Mouse (Mus musculus) embryonic stem cell, embryonic (primary cell): ENCODE data around the gene Agpat2.

Experiments used
- CTCF ChIA-PET, 4 experiments: fragments of 300-600 bp in 2 of 4; fragments of 350-600 bp in 2 of 4; sonication (Branson Sonifier 250); formaldehyde crosslinking; loops; one replicate each; lab custom pipeline; 2022; ENCODE audit warnings: inconsistent platforms in 2 of 4; lab: Charles Lee
- POLR2A ChIA-PET, 4 experiments: fragments of 300-600 bp in 2 of 4; fragments of 350-600 bp in 2 of 4; sonication (Branson Sonifier 250); formaldehyde crosslinking; loops; one replicate each; lab custom pipeline; 2022; ENCODE audit warnings: antibody characterized with exemption in 4 of 4, inconsistent platforms in 1 of 4; lab: Charles Lee

Agpat2 gene

GRCm38 (mm10) chr2:26594934-26595724 lies 9.1 kb downstream of the Agpat2 start:
- ChIA-PET POLR2A (interaction anchor here (0.6 to 39.5 kb wide), 43 partner anchors 8 to 455 kb away, joined by 3 to 1354 read pairs (median 5); partner anchors contain the start of genes Agpat2 (in 4 of the 4), Fam69b (in 2 of the 4), Sec16a (in 2 of the 4) and Surf1 (in 1 of the 4)), CTCF (interaction anchor here (0.7 to 2.4 kb wide), 18 partner anchors 9 to 444 kb away, joined by 3 to 29 read pairs (median 8); partner anchors contain the start of genes Agpat2 (in 4 of the 4), Fam69b (in 1 of the 4) and Inpp5e (in 1 of the 4))

- CTCF ChIA-PET, result interaction anchor here (0.5 to 2.4 kb wide), 40 partner anchors 7 to 444 kb away, joined by 3 to 29 read pairs (median 4); partner anchors contain the start of genes Agpat2 (in 4 of the 4), Dnlz (in 2 of the 4), Egfl7 (in 1 of the 4) and Fam69b (in 1 of the 4)
- POLR2A ChIA-PET, result interaction anchor here (0.6 to 39.5 kb wide), 51 partner anchors 9 to 454 kb away, joined by 3 to 1354 read pairs (median 4); partner anchors contain the start of genes Agpat2 (in 4 of the 4), Fam69b (in 2 of the 4), Sec16a (in 2 of the 4) and Surf1 (in 1 of the 4)
Measured at GRCm38 (mm10) chr2:26594461-26594933, 9.7 kb downstream of the Agpat2 start.

DNA sequence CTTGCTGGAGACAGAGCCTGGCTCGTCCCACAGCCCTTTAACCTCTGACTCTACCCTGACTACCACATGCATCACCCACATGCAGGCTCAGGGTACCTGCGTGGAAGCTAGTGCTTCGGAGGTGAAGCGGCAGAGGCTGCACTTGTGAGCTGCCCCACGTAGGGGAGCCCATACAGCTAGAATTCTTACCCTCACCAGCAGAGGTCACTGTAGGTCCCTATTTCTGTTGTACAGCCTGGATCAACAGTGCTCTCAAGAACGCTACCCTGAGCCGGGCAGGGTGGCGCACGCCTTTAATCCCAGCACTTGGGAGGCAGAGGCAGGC lies 10.2 kb downstream of the Agpat2 start:
- CTCF ChIA-PET, result interaction anchor here (0.5 to 2.4 kb wide), 41 partner anchors 8 to 445 kb away, joined by 3 to 29 read pairs (median 4); partner anchors contain the start of genes Agpat2 (in 4 of the 4), Dnlz (in 2 of the 4), Egfl7 (in 1 of the 4) and Fam69b (in 1 of the 4)
- POLR2A ChIA-PET, result interaction anchor here (0.6 to 39.5 kb wide), 51 partner anchors 9 to 503 kb away, joined by 3 to 1354 read pairs (median 5); partner anchors contain the start of genes Agpat2 (in 4 of the 4), Fam69b (in 2 of the 4), Sec16a (in 2 of the 4) and Surf6 (in 2 of the 4)

DNA sequence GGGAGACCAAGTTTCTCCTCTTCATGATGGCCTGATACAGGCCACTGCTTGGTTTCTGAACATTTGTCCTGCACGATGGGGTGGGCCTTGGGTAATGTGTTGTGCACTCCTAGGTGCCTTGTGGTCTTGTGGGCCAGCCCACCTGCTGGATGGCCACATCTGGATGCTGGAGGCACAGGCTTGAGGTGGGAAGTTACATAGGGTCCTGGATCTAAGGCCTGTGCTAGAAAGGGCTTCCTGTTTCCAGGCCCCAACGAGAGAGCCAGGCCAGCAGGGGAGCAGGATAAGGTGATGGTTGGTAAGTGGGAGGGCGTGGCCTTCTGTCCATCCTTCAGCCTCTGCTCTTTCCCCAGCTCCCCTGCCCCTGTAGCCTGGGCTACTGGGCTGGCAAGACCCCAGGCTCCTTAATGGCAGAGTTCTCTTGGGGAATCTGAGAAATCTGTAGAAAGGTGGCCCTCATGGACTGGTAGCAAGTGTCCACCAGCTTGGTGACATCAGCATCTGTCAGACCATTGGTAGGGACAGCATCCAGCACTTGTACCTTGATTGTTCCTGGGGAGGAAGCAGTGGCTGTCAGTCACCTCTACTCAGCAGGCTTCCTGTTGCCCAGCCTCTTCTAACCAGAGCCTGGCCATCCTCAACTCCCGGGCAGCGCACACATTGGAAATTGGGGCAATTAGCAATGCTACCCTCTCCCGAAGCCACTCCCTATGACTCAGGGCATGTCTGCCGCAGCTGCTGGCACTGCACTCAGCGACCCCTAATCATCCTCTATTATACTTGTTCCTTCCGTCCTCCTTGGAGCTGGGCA lies 10.8 kb downstream of the Agpat2 start:
- POLR2A ChIA-PET, result interaction anchor here (0.6 to 39.5 kb wide), 48 partner anchors 9 to 502 kb away, joined by 3 to 1354 read pairs (median 5); partner anchors contain the start of genes Agpat2 (in 4 of the 4), Fam69b (in 2 of the 4), Sec16a (in 2 of the 4) and Surf6 (in 2 of the 4)
- CTCF ChIA-PET, result interaction anchor here (0.6 to 2.4 kb wide), 37 partner anchors 8 to 445 kb away, joined by 3 to 29 read pairs (median 4); partner anchors contain the start of genes Agpat2 (in 4 of the 4), Dnlz (in 1 of the 4), Egfl7 (in 1 of the 4) and Fam69b (in 1 of the 4)

GRCm38 (mm10) chr2:26591416-26591815 lies 12.8 kb downstream of the Agpat2 start:
- ChIA-PET CTCF (no interaction called here), POLR2A (interaction anchor here in 3 of 4 experiments (1.0 to 39.5 kb wide), 9 partner anchors 9 to 133 kb away, joined by 3 to 1354 read pairs (median 6); partner anchors contain the start of genes Agpat2 (in 2 of the 3) and Fam69b (in 2 of the 3))

- POLR2A ChIA-PET, result interaction anchor here in 3 of 4 experiments (1.0 to 39.5 kb wide), 8 partner anchors 9 to 49 kb away, joined by 3 to 1354 read pairs (median 8); partner anchors contain the start of genes Agpat2 (in 2 of the 3) and Fam69b (in 2 of the 3)
Measured at GRCm38 (mm10) chr2:26590962-26591361, 13.3 kb downstream of the Agpat2 start.

GRCm38 (mm10) chr2:26590282-26590681 lies 13.9 kb downstream of the Agpat2 start:
- ChIA-PET CTCF (no interaction called here), POLR2A (interaction anchor here in 2 of 4 experiments (0.5 to 39.5 kb wide), 6 partner anchors 10 to 43 kb away, joined by 4 to 1354 read pairs (median 8); partner anchors contain the start of genes Agpat2 (in 2 of the 2) and Fam69b (in 1 of the 2))

More at GRCm38 (mm10) chr2:26590962-26591361, 13.3 kb downstream of the Agpat2 start:
- CTCF ChIA-PET, result no interaction called here

- ChIA-PET CTCF (interaction anchor here in 1 of 4 experiments (1.2 kb wide), 1 partner anchor 341 kb away, joined by 4 read pairs; no protein-coding TSS in a partner anchor), POLR2A (interaction anchor here in 2 of 4 experiments (0.6 to 39.5 kb wide), 9 partner anchors 11 to 647 kb away, joined by 3 to 1354 read pairs (median 5); partner anchors contain the start of genes Agpat2 (in 2 of the 2) and Fam69b (in 1 of the 2))
Measured at GRCm38 (mm10) chr2:26589284-26589683, 14.9 kb downstream of the Agpat2 start.

DNA sequence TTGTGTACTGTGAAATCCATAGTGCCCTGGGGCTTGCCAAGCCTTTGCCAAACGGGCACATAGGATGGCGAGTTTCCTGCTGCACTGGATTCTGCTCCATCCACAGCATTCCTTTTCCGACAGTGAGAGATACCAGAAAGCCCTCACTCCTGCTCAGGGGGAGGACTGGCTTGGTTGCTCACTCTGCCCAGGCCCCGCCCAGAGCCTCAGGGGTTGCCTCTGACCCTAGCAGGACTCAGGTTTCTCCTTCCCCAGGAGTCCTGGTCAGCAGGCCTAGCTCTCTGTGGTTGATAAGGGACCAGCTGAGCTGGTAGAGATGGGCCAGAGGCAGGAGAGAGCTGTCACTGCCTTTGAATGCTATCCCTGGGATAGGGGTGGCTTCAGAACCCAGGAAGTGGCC lies 15.6 kb downstream of the Agpat2 start:
- POLR2A ChIA-PET, result interaction anchor here (0.6 to 39.5 kb wide), 22 partner anchors 9 to 646 kb away, joined by 3 to 1354 read pairs (median 6); partner anchors contain the start of genes Agpat2 (in 3 of the 4) and Fam69b (in 1 of the 4)

GRCm38 (mm10) chr2:26587044-26587405 lies 17.2 kb downstream of the Agpat2 start:
- CTCF ChIA-PET, result interaction anchor here (0.5 to 2.4 kb wide), 25 partner anchors 10 to 1796 kb away, joined by 3 to 10 read pairs (median 4); partner anchors contain the start of genes Agpat2 (in 2 of the 4), Inpp5e (in 2 of the 4) and Fam69b (in 1 of the 4)
- POLR2A ChIA-PET, result interaction anchor here (0.6 to 39.5 kb wide), 45 partner anchors 9 to 325 kb away, joined by 3 to 1354 read pairs (median 5); partner anchors contain the start of genes Agpat2 (in 3 of the 4), Fam69b (in 2 of the 4), Inpp5e (in 2 of the 4) and Sec16a (in 2 of the 4)

More for the DNA sequence above, 15.6 kb downstream of the Agpat2 start:
- CTCF ChIA-PET, result interaction anchor here in 2 of 4 experiments (0.7 to 1.2 kb wide), 3 partner anchors 48 to 614 kb away, joined by 3 to 4 read pairs (median 4); no protein-coding TSS in a partner anchor

- POLR2A ChIA-PET, result interaction anchor here in 3 of 4 experiments (0.6 to 39.5 kb wide), 46 partner anchors 8 to 325 kb away, joined by 3 to 1354 read pairs (median 5); partner anchors contain the start of genes Agpat2 (in 3 of the 3), Fam69b (in 2 of the 3), Inpp5e (in 2 of the 3) and Sec16a (in 2 of the 3)
- CTCF ChIA-PET, result interaction anchor here (0.5 to 2.4 kb wide), 29 partner anchors 9 to 1795 kb away, joined by 3 to 10 read pairs (median 4); partner anchors contain the start of genes Agpat2 (in 2 of the 4), Inpp5e (in 2 of the 4) and Fam69b (in 1 of the 4)
Measured at GRCm38 (mm10) chr2:26586294-26587043, 17.7 kb downstream of the Agpat2 start, which contains the start of gene Gm20532. Gene Gm20532 (plus strand): TSS chr2:26586639.

- POLR2A ChIA-PET, result interaction anchor here in 3 of 4 experiments (1.0 to 39.5 kb wide), 22 partner anchors 8 to 244 kb away, joined by 3 to 1354 read pairs (median 8); partner anchors contain the start of genes Agpat2 (in 3 of the 3), Sec16a (in 2 of the 3) and Fam69b (in 1 of the 3)
- CTCF ChIA-PET, result interaction anchor here (0.5 to 2.4 kb wide), 10 partner anchors 8 to 344 kb away, joined by 3 to 10 read pairs (median 4); partner anchors contain the start of genes Agpat2 (in 1 of the 4) and Inpp5e (in 1 of the 4)
Measured at GRCm38 (mm10) chr2:26585713-26586112, 18.5 kb downstream of the Agpat2 start.

DNA sequence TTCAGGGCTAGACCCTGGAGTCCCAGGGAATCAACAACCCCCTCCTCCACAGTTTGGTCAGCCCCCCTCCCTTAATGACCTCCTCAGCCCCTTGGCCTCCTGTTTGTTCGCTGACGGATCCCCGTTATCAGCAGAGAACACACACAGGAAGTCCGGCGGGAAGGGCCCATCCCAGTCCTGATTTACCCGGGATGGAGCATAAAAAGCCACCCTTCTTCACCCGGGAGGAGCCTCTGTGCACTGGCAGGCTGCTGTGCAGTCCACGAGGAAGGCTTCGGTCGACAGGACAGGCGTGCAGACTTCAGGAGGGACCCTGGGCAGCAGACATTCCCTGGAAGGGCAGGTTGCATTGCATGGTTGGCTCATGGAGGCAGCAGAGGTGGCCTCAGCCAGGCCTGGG lies 20.6 kb downstream of the Agpat2 start:
- CTCF ChIA-PET, result interaction anchor here in 1 of 4 experiments (0.6 to 1.7 kb wide), 4 partner anchors 18 to 466 kb away, joined by 3 to 5 read pairs (median 4); no protein-coding TSS in a partner anchor
- POLR2A ChIA-PET, result interaction anchor here in 3 of 4 experiments (0.5 to 11.2 kb wide), 22 partner anchors 11 to 493 kb away, joined by 3 to 104 read pairs (median 4); partner anchors contain the start of genes Agpat2 (in 2 of the 3), Fam69b (in 1 of the 3), Qsox2 (in 1 of the 3) and Sec16a (in 1 of the 3)

- ChIA-PET POLR2A (interaction anchor here (0.6 to 11.2 kb wide), 34 partner anchors 9 to 346 kb away, joined by 3 to 104 read pairs (median 4); partner anchors contain the start of genes Agpat2 (in 3 of the 4), Sec16a (in 2 of the 4), Fam69b (in 1 of the 4) and Qsox2 (in 1 of the 4)), CTCF (interaction anchor here in 2 of 4 experiments (1.2 to 1.7 kb wide), 3 partner anchors 22 to 258 kb away, joined by 3 to 5 read pairs (median 4); partner anchors contain the start of gene Agpat2 (in 1 of the 2))
Measured at GRCm38 (mm10) chr2:26582741-26583140, 21.5 kb downstream of the Agpat2 start.
